Comparison of ENCODE assay signal across 8 mouse cellular contexts in genomic region chr11:77348142-77348741, GRCm38 (mm10).
A peak's percentile ranks its signal among the peaks of the same experiment; 100 is the strongest.
DNase-seq lines count a peak whose midpoint lies in the region; ATAC-seq and TF ChIP-seq lines count a peak whose summit lies in the region.

No protein-coding gene starts in this region.

- H3K4me3 ChIP-seq in G1E (ENCODE audit: low read depth, low read length), result peak overlapping the region; percentile 78
- peak overlapping the region; percentile 58 for H3K4me3 ChIP-seq in forebrain, embryonic 16.5 days (replicated peaks; ENCODE audit: low read length)
- peak overlapping the region; percentile 86 for H3K4me3 ChIP-seq in layer of hippocampus, adult 2 months
- H3K4me3 ChIP-seq in lung, embryonic 14.5 days (ENCODE audit: low read depth, low read length), result peak overlapping the region; percentile 63

- no peaks in the 10 kb centered on the region for H3K36me3 ChIP-seq in G1E (replicated peaks)
- H3K36me3 ChIP-seq in forebrain, embryonic 16.5 days (ENCODE audit: control insufficient read depth, insufficient read depth), result no peaks in the 10 kb centered on the region
- H3K36me3 ChIP-seq in lung, embryonic 14.5 days (ENCODE audit: insufficient read depth), result no peaks in the 10 kb centered on the region

- no peak overlapping the region for H3K27ac ChIP-seq in forebrain, embryonic 16.5 days (ENCODE audit: low read length)
- peak overlapping the region; percentile 85 for H3K27ac ChIP-seq in layer of hippocampus, adult 2 months
- H3K27ac ChIP-seq in lung, embryonic 14.5 days (ENCODE audit: low read depth), result peak overlapping the region; percentile 60; the same call in 1 of the 2 replicates

- no peaks in the 10 kb centered on the region for H3K9me3 ChIP-seq in G1E (replicated peaks)
- no peaks in the 10 kb centered on the region for H3K9me3 ChIP-seq in forebrain, embryonic 16.5 days (ENCODE audit: control insufficient read depth, low read length)
- no peaks in the 10 kb centered on the region for H3K9me3 ChIP-seq in lung, embryonic 14.5 days (ENCODE audit: low read depth, low read length)

- peak; percentile 49 for ATAC-seq in G1E (ENCODE audit: extremely low read depth, insufficient number of reproducible peaks, low FRiP score, poor library complexity, severe bottlenecking)
- peak; percentile 98 for ATAC-seq in forebrain, embryonic 16.5 days
- peak; percentile 100 for ATAC-seq in lung, embryonic 14.5 days (ENCODE audit: insufficient read depth)
- peak; percentile 90 for ATAC-seq in neutrophil, adult 5-6 weeks (ENCODE audit: extremely low read depth, insufficient number of reproducible peaks, low FRiP score, poor library complexity, severe bottlenecking)

- H3K4me1 ChIP-seq in G1E (ENCODE audit: insufficient read depth, low read depth, low read length), result peaks cover 10% of the 10 kb centered on the region
- H3K4me1 ChIP-seq in forebrain, embryonic 16.5 days (replicated peaks; ENCODE audit: control insufficient read depth, insufficient read depth, low read length), result peaks cover 12% of the 10 kb centered on the region
- H3K4me1 ChIP-seq in lung, embryonic 14.5 days (ENCODE audit: insufficient read depth), result no peaks in the 10 kb centered on the region

- no peaks in the 10 kb centered on the region for H3K27me3 ChIP-seq in G1E (ENCODE audit: insufficient read depth, low read length)
- no peaks in the 10 kb centered on the region for H3K27me3 ChIP-seq in forebrain, embryonic 16.5 days (replicated peaks; ENCODE audit: control insufficient read depth, insufficient read depth, low read length)
- H3K27me3 ChIP-seq in lung, embryonic 14.5 days (ENCODE audit: insufficient read depth, low read length), result no peaks in the 10 kb centered on the region

- intact Hi-C loops in heart, postnatal 36 days (cut with DNase I), result loop anchor here (2.0 to 5.0 kb wide), 5 partner anchors 21 to 93 kb away; no protein-coding TSS in a partner anchor

- peak; percentile 85 for DNase-seq in G1E (ENCODE audit: low spot score)
- peak; percentile 81 to 85 for DNase-seq in cerebellum, adult 18-20 months
- peak; percentile 97 to 98 for DNase-seq in heart, postnatal 36 days
- peak; percentile 73 to 84 for DNase-seq in layer of hippocampus, adult 2 months (ENCODE audit: low spot score in 2 of 2)
- DNase-seq in lung, embryonic 14.5 days, result peak; percentile 94
- DNase-seq in thymus, adult 18-20 months, result peak; percentile 80 to 83

- no peak for TF ChIP-seq CTCF in G1E (IDR thresholded peaks at IDR 0.05; ENCODE audit: low read depth, low read length)
- TF ChIP-seq CTCF in layer of hippocampus, adult 2 months (conservative IDR thresholded peaks at IDR 0.05), result no peak
- TF ChIP-seq CTCF in lung, embryonic 14.5 days (IDR thresholded peaks at IDR 0.05; ENCODE audit: low read depth), result no peak

- peak overlapping the region; percentile 63 for H3K9ac ChIP-seq in forebrain, embryonic 16.5 days (replicated peaks; ENCODE audit: low read depth, low read length)
- peak overlapping the region; percentile 59 for H3K9ac ChIP-seq in lung, embryonic 14.5 days

- H3K4me2 ChIP-seq in forebrain, embryonic 16.5 days (ENCODE audit: low read length), result peak overlapping the region; percentile 79
- peak overlapping the region; percentile 83 for H3K4me2 ChIP-seq in lung, embryonic 14.5 days

- under 1% methylated on average over 54 of the region's 54 CpGs for WGBS in forebrain, embryonic 16.5 days
- under 1% methylated on average over 54 of the region's 54 CpGs for WGBS in lung, embryonic 14.5 days

Comparison
In these comparisons a context has a peak if more than half of its experiments do, and no peak if none do; other contexts are left out.
1. ATAC-seq: peak in every context shown above with its lines; median percentile 100 in lung, embryonic 14.5 days; 98 in forebrain, embryonic 16.5 days; 90 in neutrophil, adult 5-6 weeks; 49 in G1E.